Mouse (Mus musculus): ENCODE data around the gene Lst1. TPM values are rescaled to one million over a fixed set of nuclear protein-coding genes. Genes with fewer than 3 reads are reported as not detected.

The Lst1 gene
- total and polyA plus RNA-seq, 3 experiments, result 2.9 to 8.5 (median 8.4) TPM

GRCm38 (mm10) chr17:35147348-35147747, 40.9 kb downstream of the Lst1 start:
- Histone ChIP-seq H3K4me2 (ENCODE audit: insufficient read depth, low read depth, poor library complexity, severe bottlenecking) (no peak overlapping the region), H3K9ac (ENCODE audit: insufficient read depth, low read depth) (no peak overlapping the region), H3K4me1 (ENCODE audit: control insufficient read depth in 1 of 2, insufficient read depth in 2 of 2) (no peaks in the 10 kb centered on the region), H3K27me3 (replicated peaks) (no peaks in the 10 kb centered on the region), H3K27ac (ENCODE audit: insufficient read depth, low read depth) (no peak overlapping the region), H3K9me3 (replicated peaks; ENCODE audit: low read length) (peaks cover 7% of the 10 kb centered on the region), H3K4me3 (replicated peaks in 1 of 3; ENCODE audit: low read depth in 2 of 3, low read length in 2 of 3, poor library complexity in 1 of 3) (no peak overlapping the region), H3K79me2 (replicated peaks; ENCODE audit: control insufficient read depth, extremely low read depth, insufficient read depth, poor library complexity, severe bottlenecking) (no peaks in the 10 kb centered on the region; the same call in 1 of the 2 replicates), H3K36me3 (replicated peaks in 1 of 2; ENCODE audit: control insufficient read depth in 1 of 2, insufficient read depth in 1 of 2, low read length in 1 of 2) (peaks cover 86 to 92% of the 10 kb centered on the region in 2 experiments)
- 0 out of 2 replicates have a peak, but pooled peaks have one; percentile 13 for TF ChIP-seq POLR2A (IDR thresholded peaks at IDR 0.05; ENCODE audit: low read depth, low read length)
- TF ChIP-seq GABPA (IDR thresholded peaks at IDR 0.05; ENCODE audit: insufficient replicate concordance, low read depth, low read length), result no peak
- TF ChIP-seq ZMIZ1 (IDR thresholded peaks at IDR 0.05; ENCODE audit: low read depth, low read length), result 0 out of 2 replicates have a peak, but pooled peaks have one; percentile 12
- in situ Hi-C loops (cut with MboI; ENCODE audit: low pct_ligation_motif_present, low pct_unique_long_range_greater_than_20kb, low sequenced_read_pairs) (no loop called here), dilution Hi-C loops (cut with MboI; ENCODE audit: extremely low pct_ligation_motif_present, extremely low pct_unique_long_range_greater_than_20kb, low sequenced_read_pairs) (no loop called here)
- no peak for DNase-seq (ENCODE audit: extremely low read depth)

GRCm38 (mm10) chr17:35146139-35146538, 42.1 kb downstream of the Lst1 start:
- H3K27ac ChIP-seq (ENCODE audit: insufficient read depth, low read depth), result no peak overlapping the region
- no peak for DNase-seq (ENCODE audit: extremely low read depth)
- TF ChIP-seq ETS1 (conservative IDR thresholded peaks at IDR 0.05; ENCODE audit: low read depth, low read length), result no peak
- TF ChIP-seq POLR2A (IDR thresholded peaks at IDR 0.05; ENCODE audit: low read depth, low read length), result no peak
- no peak for TF ChIP-seq USF1 (IDR thresholded peaks at IDR 0.05; ENCODE audit: low read depth, low read length)
- no peak for TF ChIP-seq MYC (IDR thresholded peaks at IDR 0.05; ENCODE audit: low read depth, low read length)
- TF ChIP-seq MAX (IDR thresholded peaks at IDR 0.05; ENCODE audit: low read length), result no peak
- TF ChIP-seq GABPA (IDR thresholded peaks at IDR 0.05; ENCODE audit: insufficient replicate concordance, low read depth, low read length), result no peak
- TF ChIP-seq JUND (conservative IDR thresholded peaks at IDR 0.05; ENCODE audit: low read depth, low read length), result no peak
- no peak for TF ChIP-seq ZC3H11A (IDR thresholded peaks at IDR 0.05; ENCODE audit: low read depth, low read length)
- no peak for TF ChIP-seq SMC3 (IDR thresholded peaks at IDR 0.05; ENCODE audit: low read depth, low read length)
- TF ChIP-seq UBTF (IDR thresholded peaks at IDR 0.05; ENCODE audit: low read depth, low read length), result no peak
- TF ChIP-seq PAX5 (IDR thresholded peaks at IDR 0.05; ENCODE audit: low read length), result no peak
- no peak for TF ChIP-seq NELFE (IDR thresholded peaks at IDR 0.05; ENCODE audit: low read depth, low read length)
- TF ChIP-seq MXI1 (IDR thresholded peaks at IDR 0.05; ENCODE audit: low read depth, low read length), result no peak
- TF ChIP-seq POLR2AphosphoS2 (IDR thresholded peaks at IDR 0.05; ENCODE audit: low read depth, low read length), result no peak; the same call in 1 of the 2 replicates
- no peak for TF ChIP-seq EP300 (IDR thresholded peaks at IDR 0.05; ENCODE audit: low read length)
- TF ChIP-seq TCF12 (IDR thresholded peaks at IDR 0.05; ENCODE audit: low read depth, low read length), result no peak
- no peak overlapping the region for H3K4me3 ChIP-seq (replicated peaks in 1 of 3; ENCODE audit: low read depth in 2 of 3, low read length in 2 of 3, poor library complexity in 1 of 3)
- peaks cover 7% of the 10 kb centered on the region for H3K9me3 ChIP-seq (replicated peaks; ENCODE audit: low read length)
- no peaks in the 10 kb centered on the region; a peak in 1 of 4 replicates for H3K4me1 ChIP-seq (ENCODE audit: control insufficient read depth in 1 of 2, insufficient read depth in 2 of 2)
- dilution Hi-C loops (cut with MboI; ENCODE audit: extremely low pct_ligation_motif_present, extremely low pct_unique_long_range_greater_than_20kb, low sequenced_read_pairs) (no loop called here), in situ Hi-C loops (cut with MboI; ENCODE audit: low pct_ligation_motif_present, low pct_unique_long_range_greater_than_20kb, low sequenced_read_pairs) (no loop called here)
- H3K36me3 ChIP-seq (replicated peaks in 1 of 2; ENCODE audit: control insufficient read depth in 1 of 2, insufficient read depth in 1 of 2, low read length in 1 of 2), result peaks cover 89 to 95% of the 10 kb centered on the region in 2 experiments
- no peaks in the 10 kb centered on the region; the same call in 1 of the 2 replicates for H3K79me2 ChIP-seq (replicated peaks; ENCODE audit: control insufficient read depth, extremely low read depth, insufficient read depth, poor library complexity, severe bottlenecking)
- no peaks in the 10 kb centered on the region for H3K27me3 ChIP-seq (replicated peaks)
- H3K9ac ChIP-seq (ENCODE audit: insufficient read depth, low read depth), result no peak overlapping the region
- no peak overlapping the region for H3K4me2 ChIP-seq (ENCODE audit: insufficient read depth, low read depth, poor library complexity, severe bottlenecking)

All from CH12.LX (cell line).